1 mouse cellular context compared by ENCODE assay signal in the genomic region with DNA sequence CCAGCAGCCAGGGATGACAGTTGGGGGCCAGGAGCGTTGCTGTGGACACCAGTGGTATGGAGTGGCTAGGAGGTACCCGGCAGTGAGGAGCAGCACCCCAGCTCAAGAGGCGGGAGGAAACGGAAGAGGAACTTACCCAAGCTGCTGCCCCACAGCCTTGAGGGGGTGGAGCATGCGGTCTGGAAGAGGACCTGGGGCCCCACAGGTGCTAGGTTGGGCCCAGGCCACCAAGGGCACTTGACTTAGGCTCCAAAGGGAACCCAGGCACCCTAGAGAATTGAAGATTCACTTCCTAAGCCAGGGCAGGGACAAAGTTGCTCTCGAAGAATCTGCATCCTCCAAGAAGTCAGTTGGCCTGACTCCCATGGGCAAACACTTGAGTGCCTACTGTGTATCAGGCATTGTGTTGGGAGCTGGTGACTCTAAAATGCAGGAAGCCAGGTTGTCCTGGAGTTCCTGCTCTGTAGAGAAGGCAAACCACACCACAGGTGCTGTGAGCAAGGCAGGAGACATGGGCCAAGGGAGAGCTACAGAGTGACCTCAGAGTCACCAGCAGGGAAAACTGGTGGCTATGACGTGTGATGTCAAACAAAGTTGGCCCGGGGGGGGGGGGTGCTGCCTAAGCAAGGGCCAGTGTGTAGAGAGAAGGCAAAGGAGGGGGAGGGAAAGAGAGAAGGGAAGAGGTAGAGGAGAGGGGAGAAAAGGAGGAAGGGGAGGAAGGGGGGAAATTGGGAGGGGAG.
TF ChIP-seq lines count a peak whose summit lies in the region.

TSS of gene Rac2 (minus strand) at position 126 of the 740 bp plus-strand sequence.

TF ChIP-seq in MEL, 35 proteins besides CTCF, POLR2A, EP300 and RAD21 (continued from another document):
- TF ChIP-seq USF2 (IDR thresholded peaks at IDR 0.05; ENCODE audit: borderline replicate concordance in 1 of 2, insufficient read depth in 1 of 2, low read depth in 1 of 2, low read length in 2 of 2) (no peak), MAZ (IDR thresholded peaks at IDR 0.05; ENCODE audit: low read depth, low read length) (peak; percentile 91), JUND (IDR thresholded peaks at IDR 0.05; ENCODE audit: low read depth, low read length) (no peak), ZMIZ1 (IDR thresholded peaks at IDR 0.05; ENCODE audit: low read depth, low read length) (peak; percentile 85), CHD1 (IDR thresholded peaks at IDR 0.05; ENCODE audit: low read depth, low read length) (0 out of 2 replicates have a peak, but pooled peaks have one; percentile 60), UBTF (IDR thresholded peaks at IDR 0.05; ENCODE audit: borderline replicate concordance, insufficient read depth, low read depth, low read length) (no peak), GABPA (IDR thresholded peaks at IDR 0.05; ENCODE audit: low read depth, low read length) (no peak), TAL1 (IDR thresholded peaks at IDR 0.05; ENCODE audit: low read length) (no peak), GATA1 (IDR thresholded peaks at IDR 0.05; ENCODE audit: low read depth, low read length) (no peak), MAFK (IDR thresholded peaks at IDR 0.05; ENCODE audit: borderline replicate concordance, low read depth, low read length) (no peak), HCFC1 (IDR thresholded peaks at IDR 0.05; ENCODE audit: low read depth, low read length) (peak; percentile 71), USF1 (IDR thresholded peaks at IDR 0.05; ENCODE audit: low read depth, low read length) (0 out of 2 replicates have a peak, but pooled peaks have one; percentile 9), ZKSCAN1 (IDR thresholded peaks at IDR 0.05; ENCODE audit: low read depth, low read length) (peak; percentile 65; the same call in 1 of the 2 replicates), POLR2AphosphoS2 (IDR thresholded peaks at IDR 0.05; ENCODE audit: low read length) (peak; percentile 88), KAT2A (conservative IDR thresholded peaks at IDR 0.05; ENCODE audit: low read depth, low read length) (no peak; the same call in 1 of the 2 replicates), TBP (IDR thresholded peaks at IDR 0.05; ENCODE audit: low read depth, low read length) (peak; percentile 77), TCF12 (IDR thresholded peaks at IDR 0.05; ENCODE audit: low read depth, low read length) (peak; percentile 68), CHD2 (IDR thresholded peaks at IDR 0.05; ENCODE audit: low read length) (no peak)
